Mouse (Mus musculus) layer of hippocampus, adult 8-10 months (tissue): ENCODE results near the gene Cyp4f13. TPM values are rescaled to one million over a fixed set of nuclear protein-coding genes. Genes with fewer than 3 reads are reported as not detected.

Experiments used
- DNase-seq, 2 experiments: peaks; one replicate each; pipeline ENCODE4 v3.0.0; 2022; ENCODE audit warnings: low spot score in 2 of 2
- total RNA-seq, 4 experiments: library from RNA; stranded (reverse); gene quantifications; 2 replicates each; pipeline ENCODE4 v1.2.4; 2022

Gene Cyp4f13
- 10 to 100 TPM; 29.2 to 42.1 (median 33.4) TPM for total RNA-seq

GRCm38 (mm10) chr17:32947215-32947914 is at the start of gene Cyp4f13:
TSS of gene Cyp4f13 (minus strand) at chr17:32947402.
- DNase-seq: peak; percentile 89 to 91

- DNase-seq: peak; percentile 89 to 93
Measured at GRCm38 (mm10) chr17:32992699-32993474, 45.7 kb upstream of the Cyp4f13 start, which contains the start of gene Zfp952. TSS of gene Zfp952 (plus strand) at chr17:32993129.

- DNase-seq: no peak
Measured at GRCm38 (mm10) chr17:32991965-32992698, 44.9 kb upstream of the Cyp4f13 start.

- no peak for DNase-seq
Measured at GRCm38 (mm10) chr17:32986301-32986700, 39.1 kb upstream of the Cyp4f13 start.

GRCm38 (mm10) chr17:32981361-32981760 is 34.2 kb upstream of the Cyp4f13 start:
- DNase-seq: no peak

- peak; percentile 90 to 92 for DNase-seq
Measured at GRCm38 (mm10) chr17:32965623-32966290, 18.6 kb upstream of the Cyp4f13 start, which contains the start of gene Zfp472. TSS of gene Zfp472 (plus strand) at chr17:32965814.

- peak in 1 of 2 experiments; percentile 4 for DNase-seq
Measured at GRCm38 (mm10) chr17:32965253-32965622, 18.0 kb upstream of the Cyp4f13 start.

GRCm38 (mm10) chr17:32951441-32951840 is 4.2 kb upstream of the Cyp4f13 start:
- DNase-seq: peak; percentile 64 to 85

- DNase-seq: no peak
Measured at GRCm38 (mm10) chr17:32951006-32951405, 3.8 kb upstream of the Cyp4f13 start.

GRCm38 (mm10) chr17:32950136-32950535 is 2.9 kb upstream of the Cyp4f13 start:
- DNase-seq: no peak

- DNase-seq: no peak
Measured at GRCm38 (mm10) chr17:32946716-32947115, 486 bp downstream of the Cyp4f13 start.

GRCm38 (mm10) chr17:32944402-32945035 is 2.7 kb downstream of the Cyp4f13 start:
- no peak for DNase-seq

- DNase-seq: no peak
Measured at GRCm38 (mm10) chr17:32943661-32944060, 3.5 kb downstream of the Cyp4f13 start.

GRCm38 (mm10) chr17:32939831-32940230 is 7.4 kb downstream of the Cyp4f13 start:
- no peak for DNase-seq

- no peak for DNase-seq
Measured at GRCm38 (mm10) chr17:32927803-32928202, 19.4 kb downstream of the Cyp4f13 start.

- DNase-seq: peak; percentile 42 to 65
Measured at GRCm38 (mm10) chr17:32924658-32925312, 22.4 kb downstream of the Cyp4f13 start.

GRCm38 (mm10) chr17:32923681-32924080 is 23.5 kb downstream of the Cyp4f13 start:
- no peak for DNase-seq

- DNase-seq: no peak
Measured at GRCm38 (mm10) chr17:32919123-32919522, 28.1 kb downstream of the Cyp4f13 start.

GRCm38 (mm10) chr17:32917131-32917530 is 30.1 kb downstream of the Cyp4f13 start, which contains the start of gene Cyp4f14:
TSS of gene Cyp4f14 (minus strand) at chr17:32917342.
- DNase-seq: peak; percentile 7 to 15

- DNase-seq: no peak
Measured at GRCm38 (mm10) chr17:32916075-32916474, 31.1 kb downstream of the Cyp4f13 start.
